Mouse (Mus musculus) spleen, postnatal 14 days (tissue): ENCODE results near the gene Rpl13a.
A peak's percentile ranks its signal among the peaks of the same experiment; 100 is the strongest.
"Not testable (repeated sequence)": the region's sequence is repeated elsewhere in the genome, so short reads cannot be mapped to it uniquely, and the experiment has no call there.

Experiments
- DNase-seq, 2 experiments: peaks; one replicate each; pipeline ENCODE4 v3.0.0; 2021 to 2022; ENCODE audit warnings: low spot score in 2 of 2

Gene Rpl13a

DNA sequence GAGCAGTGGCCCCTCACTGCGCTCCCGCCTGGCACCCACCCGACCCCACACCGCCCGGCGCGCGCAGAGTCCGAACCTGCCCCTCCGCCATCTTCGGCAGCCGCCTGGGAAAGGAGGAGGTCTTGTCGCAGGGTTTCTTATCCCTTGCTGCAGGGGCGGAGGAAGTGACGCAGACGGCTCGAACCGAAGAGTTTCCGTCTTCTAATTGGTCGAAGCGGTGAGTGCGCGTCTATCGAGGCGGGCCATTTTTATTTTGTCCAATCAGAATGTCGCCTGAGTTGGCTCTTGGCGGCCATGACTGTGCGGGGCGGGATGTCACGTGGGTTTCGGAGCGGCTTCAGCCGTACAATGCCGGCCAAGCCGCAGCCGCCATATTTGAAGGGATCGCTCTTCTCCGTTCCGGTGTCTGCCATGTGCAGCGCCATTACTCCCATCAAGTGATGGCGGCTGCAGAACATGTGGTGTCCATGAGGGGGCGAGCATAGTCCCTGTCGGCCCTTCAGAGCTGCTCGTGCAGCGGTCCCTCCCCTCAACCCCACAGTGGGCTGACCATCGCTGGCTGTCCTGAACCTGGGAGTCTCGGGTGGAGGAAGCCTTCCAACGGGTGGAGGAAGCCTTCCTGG lies at the start of gene Rpl13a:
Rpl13a (minus strand) TSS at position 138 of the 623 bp plus-strand sequence.
- peak; percentile 92 to 95 for DNase-seq

DNA sequence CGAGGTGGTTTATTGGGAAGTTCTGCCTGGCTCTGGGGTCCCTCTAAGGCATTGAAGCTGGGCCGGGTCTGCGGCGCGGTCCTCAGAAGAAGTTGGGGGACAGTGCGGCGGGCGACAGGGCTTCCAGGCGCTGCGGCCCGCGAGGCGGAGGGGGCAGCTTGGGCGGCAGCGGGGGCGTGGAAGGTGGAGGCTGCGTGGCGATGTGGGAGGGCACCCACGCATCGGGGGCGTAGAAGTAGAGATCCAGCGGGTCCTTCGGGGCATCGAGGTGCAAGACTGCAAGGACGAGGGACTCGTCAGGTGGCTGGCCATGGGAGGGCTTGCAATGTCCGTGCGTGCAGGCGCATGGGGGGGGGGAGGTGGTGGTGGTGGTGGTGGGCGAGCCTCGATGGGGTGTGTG lies 47.8 kb upstream of the Rpl13a start:
- no peak for DNase-seq

- no peak for DNase-seq
Observed at GRCm38 (mm10) chr7:45175929-45176328, 47.4 kb upstream of the Rpl13a start.

DNA sequence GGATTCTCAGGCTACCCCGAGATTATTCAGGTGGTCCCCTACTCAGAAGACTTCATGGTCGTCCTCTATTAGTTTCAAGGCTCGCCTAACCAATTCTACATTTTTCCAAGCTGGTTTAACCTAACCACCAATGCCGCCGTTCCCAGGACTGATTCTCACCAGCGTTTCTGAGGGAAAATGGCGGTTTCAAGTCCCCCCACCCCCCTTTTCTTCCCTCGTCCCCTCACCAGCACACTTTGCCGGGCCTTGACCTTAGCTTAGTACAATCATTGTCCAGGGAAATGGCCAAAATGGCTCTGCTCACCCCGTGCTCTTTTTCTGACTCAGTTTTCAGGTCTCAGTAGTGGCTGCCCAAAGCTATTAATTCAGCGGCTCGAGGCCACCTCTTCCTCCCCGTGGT lies 46.8 kb upstream of the Rpl13a start:
- DNase-seq, result no peak

GRCm38 (mm10) chr7:45174567-45175280 lies 46.2 kb upstream of the Rpl13a start:
- DNase-seq, result no peak

DNA sequence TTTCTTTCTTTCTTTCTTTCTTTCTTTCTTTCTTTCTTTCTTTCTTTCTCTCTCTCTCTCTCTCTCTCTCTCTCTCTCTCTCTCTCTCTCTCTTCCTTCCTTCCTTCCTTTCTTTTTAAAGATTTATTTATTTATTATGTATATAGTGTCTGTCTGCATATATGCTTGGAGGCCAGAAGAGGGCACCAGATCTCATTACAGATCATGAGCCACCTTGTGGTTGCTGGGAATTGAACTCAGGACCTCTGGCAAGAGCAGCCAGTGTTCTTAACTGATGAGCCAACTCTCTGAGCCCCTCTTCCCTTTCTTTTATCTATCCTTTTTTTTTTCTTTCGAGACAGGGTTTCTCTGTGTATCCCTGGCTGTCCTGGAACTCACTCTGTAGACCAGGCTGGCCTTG lies 45.2 kb upstream of the Rpl13a start:
- not testable (repeated sequence) for DNase-seq

DNA sequence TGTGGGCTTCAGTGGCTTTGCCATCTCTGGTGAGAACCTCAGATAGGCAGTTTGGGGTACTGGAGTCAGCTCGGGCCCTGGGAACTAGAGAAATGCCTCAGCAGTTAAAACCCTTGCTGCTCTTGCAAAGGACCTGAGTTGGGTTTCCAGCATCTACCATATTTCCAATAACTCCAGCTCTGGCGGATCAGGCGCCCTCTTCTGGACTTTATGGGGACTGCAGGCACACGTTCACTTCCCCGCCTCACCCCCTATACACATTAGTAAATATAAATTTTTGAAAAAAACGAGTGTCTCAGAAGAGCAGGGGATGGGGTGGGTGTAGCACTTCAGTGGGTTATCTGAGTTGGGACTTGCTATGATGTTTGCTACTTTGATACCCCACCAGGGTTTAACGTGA lies 44.4 kb upstream of the Rpl13a start:
- peak in 1 of 2 experiments; percentile 36 for DNase-seq

DNA sequence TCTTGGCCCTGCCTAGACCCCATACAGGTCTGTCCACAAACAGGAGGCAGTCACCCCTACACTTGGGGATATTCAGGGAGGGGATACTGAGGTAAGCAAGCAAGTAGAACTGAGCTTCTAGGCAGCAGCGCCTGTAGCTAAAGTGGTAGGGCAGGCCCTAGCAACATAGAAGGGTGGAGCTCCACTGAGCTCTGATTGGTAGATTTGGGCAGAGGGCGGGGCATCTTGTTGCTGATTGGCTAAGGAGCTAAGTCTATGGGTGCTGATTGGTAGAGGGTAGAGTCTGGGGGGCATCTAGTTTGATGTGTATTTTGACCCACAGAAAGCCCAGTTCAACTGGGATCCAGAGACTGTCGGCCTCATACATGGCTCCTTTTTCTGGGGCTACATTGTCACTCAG lies 40.9 kb upstream of the Rpl13a start:
- DNase-seq, result no peak

DNA sequence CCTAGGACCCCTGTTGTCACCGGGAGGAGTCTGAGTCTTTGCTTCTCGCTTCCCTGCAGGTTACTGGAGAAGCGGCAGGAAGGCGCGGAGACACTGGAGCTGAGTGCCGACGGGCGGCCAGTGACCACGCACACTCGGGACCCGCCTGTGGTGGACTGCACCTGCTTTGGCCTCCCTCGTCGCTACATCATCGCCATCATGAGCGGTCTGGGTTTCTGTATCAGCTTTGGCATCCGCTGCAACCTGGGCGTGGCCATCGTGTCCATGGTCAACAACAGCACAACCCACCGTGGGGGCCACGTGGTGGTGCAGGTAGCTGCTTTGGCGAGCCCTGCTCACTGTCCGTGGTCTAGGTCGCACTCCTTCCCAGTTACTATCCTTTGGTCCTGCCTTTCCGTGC lies 40.1 kb upstream of the Rpl13a start:
- DNase-seq, result no peak

DNA sequence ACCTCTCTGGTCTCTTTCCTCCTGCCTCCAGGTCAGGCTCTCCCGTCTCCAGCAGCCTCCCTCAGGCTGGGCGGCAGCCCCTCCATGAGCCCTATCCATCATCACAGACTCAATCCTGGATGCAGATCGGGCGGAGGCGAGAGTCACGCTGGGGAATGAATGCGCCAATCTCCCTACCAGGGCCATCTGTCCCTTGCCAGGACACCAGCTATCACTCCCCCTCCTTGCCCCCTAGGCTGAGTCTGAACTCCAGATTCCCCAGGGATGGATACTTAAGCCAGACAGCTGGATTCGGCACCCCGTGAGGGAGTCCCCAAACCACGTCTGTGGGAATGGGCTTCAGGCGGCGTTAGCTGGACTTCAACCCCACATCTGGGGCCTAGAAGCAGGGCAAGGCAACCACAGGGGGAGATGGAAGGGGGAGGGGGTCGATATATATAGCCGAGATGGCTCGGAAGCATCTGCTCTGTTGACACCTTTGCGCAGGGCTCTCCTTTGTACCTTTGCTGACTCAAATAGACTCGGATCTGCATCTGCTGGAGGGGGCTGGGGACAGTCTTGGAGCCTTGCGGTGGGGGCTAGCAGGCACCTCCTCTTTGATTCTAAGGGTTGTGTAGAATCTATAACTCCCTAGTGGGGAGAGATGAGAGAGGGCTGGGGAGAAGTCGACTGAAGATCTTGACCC lies 39.3 kb upstream of the Rpl13a start:
- no peak for DNase-seq

DNA sequence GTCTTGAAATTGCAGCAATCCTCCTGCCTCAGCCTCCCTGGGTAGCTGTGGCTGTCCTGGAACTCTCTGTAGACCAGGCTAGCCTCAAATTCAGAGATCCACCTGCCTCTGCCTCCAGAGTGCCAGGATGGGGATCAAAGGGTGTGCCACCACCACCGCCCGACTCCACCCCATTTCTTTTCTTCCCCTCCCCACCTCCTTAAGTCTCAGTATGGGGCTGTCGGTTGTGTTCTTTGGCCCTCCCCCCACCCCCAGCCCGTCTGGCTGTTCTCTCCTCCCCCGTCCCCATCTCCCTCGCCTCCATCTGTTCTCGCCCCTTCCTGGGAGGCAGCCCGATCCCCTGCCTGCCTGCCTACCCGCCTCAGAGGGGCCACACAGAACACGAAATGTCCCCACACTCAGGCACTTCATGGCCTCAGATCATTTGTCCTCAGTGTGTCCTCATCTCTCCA lies 38.4 kb upstream of the Rpl13a start:
- DNase-seq, result no peak

DNA sequence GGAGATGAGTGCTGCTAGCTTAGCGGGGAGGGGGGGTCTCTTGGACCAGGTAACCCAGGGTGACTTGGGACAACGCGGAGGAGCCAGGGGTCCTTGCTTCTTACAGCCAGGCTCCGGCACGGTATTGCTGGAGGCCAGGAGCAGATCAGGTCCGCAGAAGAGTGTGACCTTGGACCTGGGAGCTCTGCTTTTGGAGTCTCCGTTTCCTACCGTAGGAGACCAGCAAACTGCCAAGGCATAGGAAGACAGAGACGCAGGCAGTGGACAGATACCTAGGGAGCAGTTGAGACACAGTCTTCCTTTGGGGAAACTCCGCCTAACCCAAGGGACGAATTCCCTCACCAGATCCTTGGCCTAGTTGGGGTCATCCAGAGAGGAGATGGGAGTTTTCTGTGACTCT lies 37.1 kb upstream of the Rpl13a start:
- no peak for DNase-seq

DNA sequence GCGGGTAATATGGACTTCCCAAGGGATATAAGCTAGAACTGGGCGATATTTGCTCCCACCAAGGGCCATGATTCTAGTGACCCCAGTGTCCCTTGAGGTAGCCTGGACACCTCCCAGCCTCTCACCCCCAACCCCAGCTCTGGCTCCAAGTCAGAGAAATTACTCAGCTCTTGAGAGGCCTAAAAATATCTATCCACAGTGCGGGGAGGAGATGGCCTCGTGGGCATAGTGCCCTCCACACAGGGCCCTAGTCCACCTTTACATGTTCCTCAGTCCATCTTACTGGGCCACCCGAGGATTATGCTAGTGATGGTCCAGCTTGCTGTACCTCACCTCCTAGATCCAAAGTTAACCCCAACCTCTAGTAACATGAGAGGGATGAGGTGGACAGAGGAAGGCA lies 36.3 kb upstream of the Rpl13a start:
- DNase-seq, result no peak

GRCm38 (mm10) chr7:45163735-45164490 lies 35.4 kb upstream of the Rpl13a start, which contains the start of gene Slc17a7:
Gene Slc17a7 (plus strand): TSS chr7:45163949.
- DNase-seq, result no peak

GRCm38 (mm10) chr7:45162996-45163615 lies 34.5 kb upstream of the Rpl13a start:
- DNase-seq, result no peak

DNA sequence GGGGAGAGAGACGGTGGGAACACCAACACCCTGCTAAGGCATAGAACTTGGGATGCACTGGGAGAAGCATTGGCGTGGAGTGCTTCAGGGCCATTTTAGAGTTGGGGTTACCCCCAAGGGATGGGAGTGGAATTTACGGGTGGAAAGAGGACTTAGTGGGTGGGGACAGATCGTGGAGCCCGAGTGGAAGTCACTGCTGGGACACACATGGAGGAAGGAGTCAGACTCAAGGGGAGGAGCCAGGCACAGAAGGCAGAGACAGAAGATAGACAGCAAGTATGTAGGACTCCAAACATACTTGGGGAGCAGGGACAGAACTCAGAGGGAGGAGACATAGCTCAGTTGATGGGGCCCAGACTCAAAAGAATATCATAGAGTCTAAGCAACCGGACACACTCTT lies 34.0 kb upstream of the Rpl13a start:
- DNase-seq, result no peak

- peak; percentile 73 to 87 for DNase-seq
Observed at GRCm38 (mm10) chr7:45161612-45162473, 33.3 kb upstream of the Rpl13a start.

- DNase-seq, result no peak
Observed at GRCm38 (mm10) chr7:45160866-45161265, 32.3 kb upstream of the Rpl13a start.

- no peak for DNase-seq
Observed at GRCm38 (mm10) chr7:45160316-45160800, 31.8 kb upstream of the Rpl13a start.

GRCm38 (mm10) chr7:45158991-45159390 lies 30.4 kb upstream of the Rpl13a start:
- no peak for DNase-seq
